Mouse (Mus musculus) intestine, embryonic 16.5 days (tissue): Measurements from ENCODE around the gene Phf2. TPM values are rescaled to one million over a fixed set of nuclear protein-coding genes. Genes with fewer than 3 reads are reported as not detected.

ENCODE experiments used
- ATAC-seq: fragments of 200-750 bp; cut with Nextera tagmentation; 2 replicates; pipeline ENCODE4 v1.8.0; 2017; ENCODE audit warnings: moderate TSS enrichment, moderate library complexity
- H3K27ac ChIP-seq: fragments of 300-500 bp; sonication (generic); 2 replicates; pipeline ENCODE4 v1.5.1; 2014; ENCODE audit warnings: mild to moderate bottlenecking, low read length
- H3K27me3 ChIP-seq: fragments of 300-500 bp; sonication (generic); replicated peaks from 2 replicates; pipeline ENCODE4 v1.6.1; 2014; ENCODE audit warnings: low read length, control low read depth, mixed read lengths; ENCODE audit not compliant: control insufficient read depth, insufficient read depth
- H3K36me3 ChIP-seq: fragments of 300-500 bp; sonication (generic); 2 replicates; pipeline ENCODE4 v1.6.1; 2014; ENCODE audit warnings: low read length, control low read depth; ENCODE audit not compliant: control insufficient read depth, insufficient read depth
- H3K4me1 ChIP-seq: fragments of 300-500 bp; sonication (generic); 2 replicates; pipeline ENCODE4 v1.6.1; 2014; ENCODE audit warnings: low read length, control low read depth, mixed read lengths; ENCODE audit not compliant: control insufficient read depth, insufficient read depth
- H3K4me2 ChIP-seq: fragments of 300-500 bp; sonication (generic); 2 replicates; pipeline ENCODE4 v1.6.1; 2014; ENCODE audit warnings: low read depth, low read length, control low read depth
- H3K4me3 ChIP-seq: fragments of 300-500 bp; sonication (generic); 2 replicates; pipeline ENCODE4 v1.5.1; 2014; ENCODE audit warnings: mild to moderate bottlenecking, low read length
- H3K9ac ChIP-seq: fragments of 300-500 bp; sonication (generic); 2 replicates; pipeline ENCODE4 v1.6.1; 2014; ENCODE audit warnings: low read depth, low read length
- H3K9me3 ChIP-seq: fragments of 300-500 bp; sonication (generic); 2 replicates; pipeline ENCODE4 v1.6.1; 2016; ENCODE audit warnings: low read length, control low read depth; ENCODE audit not compliant: control insufficient read depth
- WGBS: fragments of 180-500 bp; shearing (Covaris S2); extraction: QIAGEN DNeasy Blood & Tissue Kit; methylation state at CpG from one replicate; pipeline ENCODE4 v1.1.7; 2014; 5-methylcytosine and 5-hydroxymethylcytosine counted together
- polyA plus RNA-seq: library from polyadenylated mRNA; unstranded; fragments of >200 nt; fragmentation: Nextera tagmentation; extraction: Ambion mirVana; gene quantifications from 2 replicates; pipeline ENCODE4 v1.2.1, GENCODE M21; 2015

The Phf2 gene
- 3.9 and 4.5 TPM in 2 replicates for polyA plus RNA-seq

- no peaks in the 10 kb centered on the region for H3K9me3 ChIP-seq
Measured at GRCm38 (mm10) chr13:48870771-48871731, at the start of gene Phf2. Phf2 (minus strand) TSS chr13:48871119.

GRCm38 (mm10) chr13:48919756-48920415 is 49.0 kb upstream of the Phf2 start:
- Histone ChIP-seq H3K27ac (0 out of 2 replicates have a peak overlapping the region, but pooled peaks have one; percentile 15), H3K9ac (no peak overlapping the region), H3K9me3 (no peaks in the 10 kb centered on the region), H3K27me3 (no peaks in the 10 kb centered on the region), H3K4me1 (peaks cover 7% of the 10 kb centered on the region; the same call in 1 of the 2 replicates), H3K4me3 (no peak overlapping the region), H3K36me3 (peaks cover 14% of the 10 kb centered on the region), H3K4me2 (no peak overlapping the region)
- WGBS = 68% methylated on average over 7 of the region's 7 CpGs
- ATAC-seq = peak; percentile 58; the same call in 1 of the 2 replicates

More at GRCm38 (mm10) chr13:48870771-48871731, at the start of gene Phf2:
- H3K27ac ChIP-seq = peak within 1 kb of the TSS; percentile 96
- WGBS = under 1% methylated on average over 91 of the region's 117 CpGs
- no peaks in the 10 kb centered on the region for H3K27me3 ChIP-seq
- H3K4me1 ChIP-seq = peaks cover 38% of the 10 kb centered on the region
- peak within 1 kb of the TSS; percentile 92 for H3K4me3 ChIP-seq
- no peaks in the 10 kb centered on the region for H3K36me3 ChIP-seq
- ATAC-seq = peak; percentile 38
- H3K4me2 ChIP-seq = peak within 1 kb of the TSS; percentile 88
- H3K9ac ChIP-seq = peak within 1 kb of the TSS; percentile 98

GRCm38 (mm10) chr13:48917113-48917599 is 46.2 kb upstream of the Phf2 start:
- Histone ChIP-seq H3K9me3 (no peaks in the 10 kb centered on the region), H3K4me3 (no peak overlapping the region), H3K27me3 (no peaks in the 10 kb centered on the region), H3K4me1 (peaks cover 7% of the 10 kb centered on the region; the same call in 1 of the 2 replicates), H3K27ac (no peak overlapping the region), H3K36me3 (peaks cover 14% of the 10 kb centered on the region), H3K9ac (no peak overlapping the region), H3K4me2 (no peak overlapping the region)
- 93% methylated on average over 3 of the region's 3 CpGs for WGBS
- ATAC-seq = no peak

- no peaks in the 10 kb centered on the region for H3K9me3 ChIP-seq
- no peak for ATAC-seq
- 83% methylated on average over 1 of the region's 1 CpGs for WGBS
- peaks cover 11% of the 10 kb centered on the region for H3K36me3 ChIP-seq
- no peaks in the 10 kb centered on the region for H3K27me3 ChIP-seq
- H3K4me1 ChIP-seq = peaks cover 2% of the 10 kb centered on the region; the same call in 1 of the 2 replicates
- H3K4me3 ChIP-seq = no peak overlapping the region
- no peak overlapping the region for H3K4me2 ChIP-seq
- no peak overlapping the region for H3K27ac ChIP-seq
- no peak overlapping the region for H3K9ac ChIP-seq
Measured at GRCm38 (mm10) chr13:48913680-48914079, 42.8 kb upstream of the Phf2 start.

- ATAC-seq = no peak
- no peak overlapping the region for H3K4me2 ChIP-seq
- H3K9ac ChIP-seq = no peak overlapping the region
- 86% methylated on average over 3 of the region's 3 CpGs for WGBS
- no peaks in the 10 kb centered on the region for H3K9me3 ChIP-seq
- no peak overlapping the region for H3K4me3 ChIP-seq
- peaks cover 2% of the 10 kb centered on the region; the same call in 1 of the 2 replicates for H3K4me1 ChIP-seq
- no peak overlapping the region for H3K27ac ChIP-seq
- peaks cover 11% of the 10 kb centered on the region for H3K36me3 ChIP-seq
- H3K27me3 ChIP-seq = no peaks in the 10 kb centered on the region
Measured at GRCm38 (mm10) chr13:48913141-48913540, 42.2 kb upstream of the Phf2 start.

- no peak overlapping the region for H3K4me3 ChIP-seq
- 68% methylated on average over 7 of the region's 7 CpGs for WGBS
- no peaks in the 10 kb centered on the region for H3K27me3 ChIP-seq
- peaks cover 2% of the 10 kb centered on the region; the same call in 1 of the 2 replicates for H3K4me1 ChIP-seq
- no peak overlapping the region for H3K9ac ChIP-seq
- no peak overlapping the region for H3K27ac ChIP-seq
- no peaks in the 10 kb centered on the region for H3K9me3 ChIP-seq
- peak; percentile 46; the same call in 1 of the 2 replicates for ATAC-seq
- peaks cover 11% of the 10 kb centered on the region for H3K36me3 ChIP-seq
- no peak overlapping the region for H3K4me2 ChIP-seq
Measured at GRCm38 (mm10) chr13:48911426-48911825, 40.5 kb upstream of the Phf2 start.

GRCm38 (mm10) chr13:48905458-48905857 is 34.5 kb upstream of the Phf2 start:
- H3K27ac ChIP-seq = peak overlapping the region; percentile 39; the same call in 1 of the 2 replicates
- H3K4me1 ChIP-seq = peaks cover 2% of the 10 kb centered on the region; the same call in 1 of the 2 replicates
- ATAC-seq = peak; percentile 80
- no peaks in the 10 kb centered on the region for H3K9me3 ChIP-seq
- 76% methylated on average over 2 of the region's 2 CpGs for WGBS
- H3K4me3 ChIP-seq = no peak overlapping the region
- peaks cover 10% of the 10 kb centered on the region for H3K36me3 ChIP-seq
- no peak overlapping the region for H3K4me2 ChIP-seq
- no peaks in the 10 kb centered on the region for H3K27me3 ChIP-seq
- H3K9ac ChIP-seq = no peak overlapping the region

- Histone ChIP-seq H3K4me1 (peaks cover 10% of the 10 kb centered on the region), H3K9ac (no peak overlapping the region), H3K27me3 (no peaks in the 10 kb centered on the region), H3K9me3 (no peaks in the 10 kb centered on the region), H3K4me2 (no peak overlapping the region), H3K36me3 (peaks cover 12% of the 10 kb centered on the region), H3K4me3 (no peak overlapping the region), H3K27ac (no peak overlapping the region)
- ATAC-seq = no peak
- 89% methylated on average over 5 of the region's 5 CpGs for whole genome bisulfite sequencing
Measured at GRCm38 (mm10) chr13:48895376-48895775, 24.5 kb upstream of the Phf2 start.
